Mouse (Mus musculus) lung, postnatal 14 days (tissue): ENCODE measurements at regions not wholly inside any gene's neighbourhood (a gene's known extent, or its start where the extent isn't known, plus 50 kb on each side); places are given as distances from the start of the nearest gene placed in this dataset.

ENCODE experiments used
- DNase-seq: peaks from one replicate; pipeline ENCODE4 v3.0.0; 2021

DNA sequence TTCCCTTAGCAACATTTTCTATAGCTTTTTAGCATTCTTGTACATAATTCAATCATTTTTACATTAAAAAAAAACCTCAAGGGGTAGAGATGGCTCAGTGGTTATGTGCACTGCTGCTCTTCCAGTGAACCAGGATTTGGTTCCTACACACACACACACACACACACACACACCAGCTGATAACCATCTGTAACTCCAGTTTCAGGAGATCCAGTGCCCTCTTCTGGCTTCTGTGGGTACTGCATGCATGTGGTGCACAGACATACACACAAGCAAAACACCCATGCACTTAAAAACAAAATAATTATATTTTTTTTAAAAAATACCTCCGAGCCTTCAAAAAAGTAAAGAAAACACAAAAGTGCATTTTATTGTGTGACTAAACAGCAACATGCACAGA lies 270.6 kb downstream of the Agtpbp1 start:
- DNase-seq: peak; percentile 18

DNA sequence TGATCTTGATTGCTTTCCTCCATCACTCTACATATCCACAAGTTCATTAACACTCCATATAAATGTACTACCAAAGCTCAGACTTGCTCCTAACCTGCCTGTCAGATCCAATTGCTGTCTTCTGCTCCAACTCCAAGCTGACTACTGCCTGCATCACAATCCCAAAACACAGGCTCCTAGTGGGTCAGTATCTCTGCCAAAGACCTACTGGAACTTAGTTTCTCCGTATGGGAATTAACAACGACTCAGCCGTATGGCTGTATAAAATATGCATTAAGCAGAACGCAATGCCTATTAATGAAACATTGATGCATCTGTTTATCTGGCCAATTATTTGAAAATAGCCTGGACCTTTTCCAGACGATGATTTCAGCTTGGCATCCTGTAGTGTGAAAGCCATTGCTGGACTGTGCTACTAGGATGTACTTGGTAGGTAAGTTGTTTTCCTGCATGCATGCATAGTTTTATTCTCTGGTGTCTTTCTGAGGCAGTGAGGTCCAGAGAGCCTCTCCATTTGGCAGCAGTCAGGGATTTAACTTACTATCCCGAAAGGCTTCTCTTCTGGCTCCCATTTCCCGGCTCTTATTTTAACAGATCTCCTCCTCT lies 271.2 kb downstream of the Agtpbp1 start:
- no peak for DNase-seq

DNA sequence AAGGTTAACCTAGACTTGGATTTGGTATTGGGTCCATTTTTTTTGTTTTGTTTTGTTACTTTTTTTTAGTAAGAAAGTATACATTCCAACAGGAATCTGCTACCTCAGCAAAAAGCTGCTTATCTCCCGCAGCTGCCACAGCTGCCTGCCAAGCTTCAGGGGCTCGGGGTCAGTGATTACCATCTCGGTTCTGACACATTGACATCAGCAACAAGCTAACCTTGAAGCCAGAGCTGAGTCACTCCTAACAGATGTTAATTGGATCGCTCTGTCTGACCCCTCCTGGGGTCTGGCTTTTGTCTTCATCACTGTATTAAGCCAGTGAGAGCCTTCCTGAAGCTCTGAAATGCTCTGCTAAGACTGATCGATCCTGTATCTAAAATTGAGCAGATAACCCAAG lies 292.1 kb downstream of the Agtpbp1 start:
- no peak for DNase-seq

DNA sequence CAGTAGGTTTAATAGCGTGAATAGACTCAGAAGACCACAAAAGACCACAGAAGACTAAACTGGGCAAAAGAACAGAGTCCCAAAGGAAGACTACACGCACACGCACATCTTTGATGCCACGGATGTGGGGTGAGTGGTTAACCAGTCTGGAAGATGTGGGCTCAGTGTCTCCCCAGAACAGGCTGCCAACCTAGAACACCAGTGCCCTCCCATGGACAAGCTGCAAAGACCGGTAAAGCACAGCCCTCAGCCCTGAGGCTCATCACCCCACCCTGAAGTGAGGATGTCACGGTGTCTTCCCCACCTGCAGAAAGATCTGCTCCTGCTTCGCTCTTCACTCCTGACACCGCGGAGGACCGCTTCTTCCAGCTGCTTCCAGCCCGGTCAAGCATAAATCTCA lies 295.9 kb downstream of the Agtpbp1 start:
- DNase-seq: no peak

GRCm38 (mm10) chr13:59281199-59281598 lies 303.8 kb downstream of the Agtpbp1 start:
- no peak for DNase-seq

DNA sequence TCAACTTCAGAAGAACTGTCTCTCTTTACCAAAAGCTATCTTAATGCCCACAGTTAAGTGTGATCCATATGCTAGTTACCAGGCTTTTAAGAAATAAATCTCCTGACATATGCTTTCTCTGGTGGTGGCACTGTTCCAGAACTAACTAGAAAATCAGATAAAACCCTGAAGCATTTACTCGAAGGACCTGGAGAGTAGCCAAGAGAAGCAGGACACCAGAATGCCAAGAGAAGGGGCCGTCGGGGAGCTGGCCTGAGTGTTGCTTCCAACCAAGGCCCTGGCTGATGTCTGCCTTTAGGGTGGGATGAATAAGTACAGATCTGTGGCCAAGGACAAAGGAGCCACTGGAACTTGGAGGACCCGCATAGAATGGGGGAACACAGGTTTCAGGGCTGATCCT lies 305.9 kb downstream of the Agtpbp1 start:
- no peak for DNase-seq

- no peak for DNase-seq
Measured at GRCm38 (mm10) chr13:59271661-59272060, 313.4 kb downstream of the Agtpbp1 start.

- DNase-seq: no peak
Measured at GRCm38 (mm10) chr13:59266854-59267253, 318.2 kb downstream of the Agtpbp1 start.

- DNase-seq: no peak
Measured at GRCm38 (mm10) chr13:59264126-59264525, 320.9 kb downstream of the Agtpbp1 start.

- no peak for DNase-seq
Measured at GRCm38 (mm10) chr13:59261924-59262323, 323.1 kb downstream of the Agtpbp1 start.

DNA sequence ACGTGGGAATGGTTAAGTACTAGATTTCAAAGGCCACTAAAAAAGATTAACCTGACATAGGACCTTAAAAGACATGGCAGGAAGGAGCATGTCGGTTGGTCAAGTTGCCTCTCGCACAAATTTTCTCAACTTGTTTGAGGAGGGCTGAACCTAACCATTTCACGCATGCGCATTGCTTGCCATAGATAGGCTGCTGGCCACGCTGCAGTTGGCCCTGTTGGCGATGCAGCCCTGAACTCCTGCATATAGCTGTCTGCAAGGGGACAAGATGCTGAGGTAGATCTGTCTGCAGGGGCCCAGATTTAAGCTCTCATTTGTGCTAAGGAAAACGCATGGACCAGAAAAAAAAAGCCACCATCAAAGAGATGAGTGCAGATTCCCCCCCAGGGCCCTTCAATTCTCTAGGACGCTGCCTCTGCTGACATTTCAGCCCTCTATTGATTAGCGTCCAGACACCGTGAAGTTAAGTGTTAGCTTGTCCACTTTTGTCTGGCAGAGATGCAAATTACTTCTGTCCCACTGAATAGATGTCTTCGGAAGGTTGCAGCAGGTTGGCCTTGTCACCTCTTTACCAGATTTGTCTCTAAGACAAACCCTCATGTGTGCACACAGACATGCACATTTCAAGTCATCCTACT lies 329.1 kb downstream of the Agtpbp1 start:
- no peak for DNase-seq

GRCm38 (mm10) chr13:59253667-59254558 lies 331.1 kb downstream of the Agtpbp1 start:
- DNase-seq: no peak

- DNase-seq: no peak
Measured at GRCm38 (mm10) chr13:59251252-59252006, 333.6 kb downstream of the Agtpbp1 start.

- DNase-seq: no peak
Measured at GRCm38 (mm10) chr13:59248411-59248810, 336.6 kb downstream of the Agtpbp1 start.

- no peak for DNase-seq
Measured at GRCm38 (mm10) chr13:59246984-59247537, 338.0 kb downstream of the Agtpbp1 start.

- no peak for DNase-seq
Measured at GRCm38 (mm10) chr13:59246070-59246469, 339.0 kb downstream of the Agtpbp1 start.

DNA sequence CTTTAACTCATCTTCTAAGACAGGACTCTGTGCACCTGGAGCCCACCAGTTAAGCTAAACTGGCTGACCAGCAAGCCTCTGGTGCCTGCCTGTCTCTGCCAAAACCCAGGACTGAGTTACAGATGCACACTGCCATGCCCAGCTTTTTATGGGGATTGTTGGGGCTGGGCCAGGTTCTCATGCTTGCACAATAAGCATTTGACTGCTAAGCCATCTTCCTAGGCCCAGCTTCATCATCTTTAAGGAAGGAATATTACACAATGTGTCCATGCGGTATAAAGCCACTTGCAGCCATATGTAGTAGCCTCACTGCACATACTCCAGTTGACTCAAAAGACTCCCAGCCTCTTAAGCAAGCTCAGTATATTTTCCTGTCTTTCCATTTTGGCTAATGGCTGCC lies 340.4 kb downstream of the Agtpbp1 start:
- DNase-seq: no peak

GRCm38 (mm10) chr13:59242671-59243070 lies 342.4 kb downstream of the Agtpbp1 start:
- no peak for DNase-seq

DNA sequence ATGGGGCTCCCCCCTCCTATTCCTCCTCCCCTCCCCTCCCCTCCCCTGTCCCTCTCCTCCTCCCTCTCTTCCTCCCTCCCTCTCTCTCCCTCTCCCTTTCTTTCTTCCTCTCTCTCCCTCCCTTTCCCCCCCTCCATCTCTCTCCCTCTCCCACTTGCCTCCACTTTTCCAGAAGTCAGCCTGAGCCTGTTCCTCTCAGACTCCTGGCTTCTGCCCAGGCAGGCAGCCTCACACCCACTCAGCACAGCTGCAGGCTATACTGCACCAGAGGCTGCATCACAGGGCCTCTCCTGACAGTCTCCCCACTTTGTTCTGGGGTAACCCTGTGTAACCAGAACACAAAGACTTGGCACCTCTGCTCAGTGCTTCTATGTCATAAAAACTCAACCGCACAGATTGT lies 346.3 kb downstream of the Agtpbp1 start:
- no peak for DNase-seq

DNA sequence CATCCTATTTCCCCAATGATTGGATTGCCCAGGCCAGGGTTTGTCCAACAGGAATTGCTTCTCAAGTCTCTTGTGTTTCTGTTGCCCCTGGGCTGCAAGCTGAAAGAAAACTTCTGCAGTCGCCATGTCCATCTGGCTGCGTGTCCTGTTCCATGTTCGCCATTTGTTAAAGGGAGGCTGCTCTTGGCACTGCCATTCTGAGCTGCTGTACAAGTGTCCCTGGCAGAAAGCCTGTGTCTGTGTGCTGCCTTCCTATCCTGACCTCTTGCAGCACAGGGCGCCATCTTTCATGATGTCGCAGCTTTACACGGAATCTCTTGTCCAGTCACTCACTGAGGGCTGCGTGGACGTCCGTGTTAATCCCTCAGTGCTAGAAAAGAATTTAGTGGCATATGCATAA lies 349.2 kb downstream of the Agtpbp1 start:
- no peak for DNase-seq

DNA sequence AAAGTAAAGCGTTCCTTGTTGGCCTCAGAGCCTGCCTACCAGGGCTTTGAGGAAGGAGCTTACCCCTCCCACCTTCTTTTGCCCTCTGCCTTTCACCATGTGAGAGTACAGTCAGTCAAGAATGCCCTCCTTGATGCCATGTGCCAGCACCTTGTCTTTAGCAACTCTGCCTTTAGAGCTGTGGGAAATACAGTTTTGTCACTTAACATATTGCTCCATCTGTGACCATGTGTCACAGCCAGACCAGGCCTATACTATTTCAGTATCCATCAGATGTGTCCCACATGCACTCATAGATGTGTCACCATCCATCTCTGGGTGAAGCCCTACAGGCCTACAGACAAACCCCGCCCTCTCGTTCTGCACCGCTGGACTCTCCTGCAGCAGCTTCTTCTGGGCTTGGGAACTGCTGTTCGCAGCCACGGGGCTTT lies 355.9 kb downstream of the Agtpbp1 start:
- DNase-seq: no peak

DNA sequence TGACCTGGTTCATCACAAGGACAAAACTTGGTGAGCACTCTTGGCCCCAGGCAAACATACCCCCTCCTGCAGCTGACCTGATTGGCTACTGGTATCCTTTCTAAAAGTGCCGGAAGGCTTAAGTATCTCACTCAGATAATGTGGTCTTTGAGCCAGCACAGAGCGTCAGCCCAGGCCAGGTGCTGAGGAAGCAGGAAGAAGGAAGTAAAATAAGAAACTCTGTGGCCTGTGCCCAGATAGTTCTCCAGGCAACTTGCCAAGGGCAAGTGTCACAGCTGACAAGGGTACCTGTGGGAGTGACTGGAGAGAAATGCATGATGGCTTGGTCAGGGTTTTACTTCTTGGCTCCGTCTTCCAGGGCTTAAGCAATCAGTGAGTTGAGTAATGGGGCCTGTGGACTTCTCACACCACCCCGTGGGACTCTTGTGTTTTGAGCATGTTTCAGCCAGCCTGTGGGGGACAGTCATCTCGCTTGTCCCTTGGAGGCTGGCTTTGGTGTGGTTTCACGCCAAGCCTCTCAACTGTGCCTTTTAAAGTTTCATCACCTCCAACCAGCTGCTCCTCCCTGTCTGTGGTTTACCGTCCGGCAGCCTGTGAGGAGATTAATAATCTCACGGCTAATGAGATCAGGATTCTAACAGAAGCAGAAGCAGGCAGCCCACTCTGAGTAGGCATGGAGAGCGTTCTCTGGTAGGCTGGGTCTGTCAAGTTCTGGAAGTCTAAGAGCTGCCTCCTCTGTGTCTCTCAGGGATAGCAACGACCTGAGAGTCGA lies 356.8 kb downstream of the Agtpbp1 start:
- DNase-seq: peak; percentile 65
